Mouse (Mus musculus) ovary, postnatal 36 days (tissue): ENCODE results near the gene Coro2a.
"Not testable (repeated sequence)": the region's sequence is repeated elsewhere in the genome, so short reads cannot be mapped to it uniquely, and the experiment has no call there.

Experiments
- DNase-seq: peaks from one replicate; pipeline ENCODE4 v3.0.0; 2022; ENCODE audit warnings: low spot score, mixed read lengths

The Coro2a gene

GRCm38 (mm10) chr4:46601844-46602423 lies at the start of gene Coro2a:
TSS of gene Coro2a (minus strand) at chr4:46602202.
- peak; percentile 82 for DNase-seq

GRCm38 (mm10) chr4:46650086-46650753 lies 48.2 kb upstream of the Coro2a start, which contains the start of gene Tbc1d2:
TSS of gene Tbc1d2 (minus strand) at chr4:46650209.
- DNase-seq: peak; percentile 94

GRCm38 (mm10) chr4:46649161-46649560 lies 47.2 kb upstream of the Coro2a start:
- DNase-seq: no peak

- no peak for DNase-seq
Measured at GRCm38 (mm10) chr4:46643676-46644112, 41.7 kb upstream of the Coro2a start.

- DNase-seq: no peak
Measured at GRCm38 (mm10) chr4:46642924-46643675, 41.1 kb upstream of the Coro2a start.

GRCm38 (mm10) chr4:46641283-46641682 lies 39.3 kb upstream of the Coro2a start:
- DNase-seq: no peak

GRCm38 (mm10) chr4:46639866-46640265 lies 37.9 kb upstream of the Coro2a start:
- DNase-seq: no peak

GRCm38 (mm10) chr4:46637250-46637649 lies 35.2 kb upstream of the Coro2a start:
- DNase-seq: not testable (repeated sequence)

GRCm38 (mm10) chr4:46635702-46636430 lies 33.9 kb upstream of the Coro2a start:
- no peak for DNase-seq

GRCm38 (mm10) chr4:46634881-46635280 lies 32.9 kb upstream of the Coro2a start:
- no peak for DNase-seq

- DNase-seq: not testable (repeated sequence)
Measured at GRCm38 (mm10) chr4:46633565-46633964, 31.6 kb upstream of the Coro2a start.

GRCm38 (mm10) chr4:46632465-46632864 lies 30.5 kb upstream of the Coro2a start:
- DNase-seq: no peak

GRCm38 (mm10) chr4:46630390-46630789 lies 28.4 kb upstream of the Coro2a start:
- no peak for DNase-seq

- no peak for DNase-seq
Measured at GRCm38 (mm10) chr4:46628873-46629272, 26.9 kb upstream of the Coro2a start.

- DNase-seq: no peak
Measured at GRCm38 (mm10) chr4:46628081-46628480, 26.1 kb upstream of the Coro2a start.

- no peak for DNase-seq
Measured at GRCm38 (mm10) chr4:46625101-46625500, 23.1 kb upstream of the Coro2a start.

- no peak for DNase-seq
Measured at GRCm38 (mm10) chr4:46623007-46623406, 21.0 kb upstream of the Coro2a start.

- no peak for DNase-seq
Measured at GRCm38 (mm10) chr4:46620946-46621345, 18.9 kb upstream of the Coro2a start.

GRCm38 (mm10) chr4:46620330-46620729 lies 18.3 kb upstream of the Coro2a start:
- no peak for DNase-seq

- no peak for DNase-seq
Measured at GRCm38 (mm10) chr4:46618196-46618817, 16.3 kb upstream of the Coro2a start.

GRCm38 (mm10) chr4:46617408-46617807 lies 15.4 kb upstream of the Coro2a start:
- no peak for DNase-seq

- no peak for DNase-seq
Measured at GRCm38 (mm10) chr4:46614641-46615040, 12.6 kb upstream of the Coro2a start.
